Mouse (Mus musculus) hindbrain, embryonic 16.5 days (tissue): Measurements from ENCODE around the gene Gm13290. TPM values are rescaled to one million over a fixed set of nuclear protein-coding genes. Genes with fewer than 3 reads are reported as not detected.

Experiments used
- polyA plus RNA-seq: library from polyadenylated mRNA; unstranded; fragments of >200 nt; fragmentation: Nextera tagmentation; extraction: Ambion mirVana; gene quantifications from 2 replicates; pipeline ENCODE4 v1.2.1, GENCODE M21; 2015

The Gm13290 gene
- polyA plus RNA-seq, 1 experiment from 2014 or later: not detected

Other genes with a start within 250 kb of the Gm13290 start
- gene Ifna15, start 215.6 kb upstream of the Gm13290 start, polyA plus RNA-seq: not detected in 2 replicates
- not detected in 2 replicates for gene Ifna14, start 202.0 kb upstream of the Gm13290 start, polyA plus RNA-seq
- not detected in 2 replicates for gene Ifna9, start 181.4 kb upstream of the Gm13290 start, polyA plus RNA-seq
- not detected in 2 replicates for gene Ifna12, start 170.5 kb upstream of the Gm13290 start, polyA plus RNA-seq
- gene C87499, start 139.4 kb upstream of the Gm13290 start, polyA plus RNA-seq: not detected in 2 replicates
- not detected in 2 replicates for gene Ifna13, start 129.4 kb upstream of the Gm13290 start, polyA plus RNA-seq
- gene Ifna16, start 96.9 kb upstream of the Gm13290 start, polyA plus RNA-seq: not detected in 2 replicates
- gene Ifna2, start 89.9 kb upstream of the Gm13290 start, polyA plus RNA-seq: not detected in 2 replicates
- gene Ifnab, start 82.5 kb upstream of the Gm13290 start, polyA plus RNA-seq: not detected in 2 replicates
- gene Gm26566, start 52.0 kb upstream of the Gm13290 start, polyA plus RNA-seq: 1.3 and 1.5 TPM in 2 replicates
- gene Klhl9, start 51.4 kb upstream of the Gm13290 start, polyA plus RNA-seq: 90.3 and 104 TPM in 2 replicates
- gene Gm13271, start 19.0 kb upstream of the Gm13290 start, polyA plus RNA-seq: not detected in 2 replicates
- gene Gm13283, start 13.7 kb upstream of the Gm13290 start, polyA plus RNA-seq: not detected in 2 replicates
- not detected in 2 replicates for gene Gm13289, start 3.1 kb downstream of the Gm13290 start, polyA plus RNA-seq
- gene Gm13272, start 6.0 kb downstream of the Gm13290 start, polyA plus RNA-seq: not detected in 2 replicates
- not detected in 2 replicates for gene Ifnz, start 8.3 kb downstream of the Gm13290 start, polyA plus RNA-seq
- not detected in 2 replicates for gene Gm13276, start 11.9 kb downstream of the Gm13290 start, polyA plus RNA-seq
- not detected in 2 replicates for gene Gm13277, start 14.8 kb downstream of the Gm13290 start, polyA plus RNA-seq
- not detected in 2 replicates for gene Gm13278, start 17.7 kb downstream of the Gm13290 start, polyA plus RNA-seq
- gene Gm13275, start 20.7 kb downstream of the Gm13290 start, polyA plus RNA-seq: not detected in 2 replicates
- not detected in 2 replicates for gene Gm13279, start 23.6 kb downstream of the Gm13290 start, polyA plus RNA-seq
- 0.21 TPM in 1 of 2 replicates, not detected in the other for gene Gm13285, start 25.8 kb downstream of the Gm13290 start, polyA plus RNA-seq
- gene Gm13287, start 29.4 kb downstream of the Gm13290 start, polyA plus RNA-seq: not detected in 2 replicates
- gene Gm13288, start 31.7 kb downstream of the Gm13290 start, polyA plus RNA-seq: not detected in 2 replicates
- gene Ifna7, start 42.4 kb downstream of the Gm13290 start, polyA plus RNA-seq: not detected in 2 replicates
- gene Ifna11, start 46.1 kb downstream of the Gm13290 start, polyA plus RNA-seq: not detected in 2 replicates
- not detected in 2 replicates for gene Ifna6, start 53.6 kb downstream of the Gm13290 start, polyA plus RNA-seq
- not detected in 2 replicates for gene Ifna5, start 61.7 kb downstream of the Gm13290 start, polyA plus RNA-seq
- gene Ifna4, start 68.0 kb downstream of the Gm13290 start, polyA plus RNA-seq: not detected in 2 replicates
- gene Ifna1, start 76.3 kb downstream of the Gm13290 start, polyA plus RNA-seq: not detected in 2 replicates
- not detected in 2 replicates for gene Ifne, start 106.4 kb downstream of the Gm13290 start, polyA plus RNA-seq